Mouse (Mus musculus): Measurements from ENCODE around the gene Tph1. TPM values are rescaled to one million over a fixed set of nuclear protein-coding genes. Genes with fewer than 3 reads are reported as not detected.
A peak's percentile ranks its signal among the peaks of the same experiment; 100 is the strongest.

The Tph1 gene
- polyA plus RNA-seq, 1 experiment from 2014 or later = 0.42 TPM

DNA sequence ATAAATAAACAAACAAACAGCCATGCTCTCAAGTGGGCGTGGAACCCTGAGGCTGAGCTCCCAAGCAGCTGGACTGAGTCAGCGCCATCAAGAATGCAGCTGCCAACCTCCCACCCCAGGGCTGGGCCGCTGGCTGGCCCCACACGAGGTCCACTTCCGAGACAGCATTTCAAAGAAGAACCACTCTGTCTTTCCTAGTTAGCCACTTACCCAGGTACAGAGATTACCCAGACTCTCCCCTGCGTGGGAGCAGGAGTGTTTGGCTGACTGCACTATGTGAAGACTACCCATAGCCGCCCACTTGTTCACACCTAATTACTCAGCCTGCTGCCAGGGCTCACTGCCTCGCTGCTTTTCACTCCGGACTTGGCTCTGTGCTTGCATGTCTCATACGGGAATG is 59.2 kb downstream of the Tph1 start:
- WGBS = 76% methylated on average over 10 of the region's 10 CpGs

GRCm38 (mm10) chr7:46612421-46612937 is 59.9 kb downstream of the Tph1 start:
- no peaks in the 10 kb centered on the region for H3K4me1 ChIP-seq (replicated peaks; ENCODE audit: control insufficient read depth, insufficient read depth, low read length)
- no peak for DNase-seq (ENCODE audit: low spot score)
- no peak overlapping the region for H3K4me3 ChIP-seq (ENCODE audit: low read depth, low read length)
- no peak for ATAC-seq (replicated peaks; ENCODE audit: low FRiP score, low TSS enrichment, low read depth)
- no peaks in the 10 kb centered on the region for H3K27me3 ChIP-seq (replicated peaks; ENCODE audit: control insufficient read depth, insufficient read depth, low read length)
- H3K9me3 ChIP-seq (ENCODE audit: control insufficient read depth, low read length) = no peaks in the 10 kb centered on the region
- H3K4me2 ChIP-seq (ENCODE audit: low read length) = no peak overlapping the region
- H3K36me3 ChIP-seq (ENCODE audit: control insufficient read depth, insufficient read depth, low read length) = no peaks in the 10 kb centered on the region; the same call in 1 of the 2 replicates
- no peak overlapping the region for H3K27ac ChIP-seq (ENCODE audit: low read depth)
- H3K9ac ChIP-seq (ENCODE audit: low read length) = no peak overlapping the region
- 73% methylated on average over 6 of the region's 6 CpGs for WGBS

More for the DNA sequence above, 59.2 kb downstream of the Tph1 start:
- Histone ChIP-seq H3K36me3 (ENCODE audit: control insufficient read depth, insufficient read depth, low read length) (no peaks in the 10 kb centered on the region; the same call in 1 of the 2 replicates), H3K4me2 (ENCODE audit: low read length) (no peak overlapping the region), H3K9me3 (ENCODE audit: control insufficient read depth, low read length) (no peaks in the 10 kb centered on the region), H3K9ac (ENCODE audit: low read length) (no peak overlapping the region), H3K4me1 (replicated peaks; ENCODE audit: control insufficient read depth, insufficient read depth, low read length) (no peaks in the 10 kb centered on the region), H3K27ac (ENCODE audit: low read depth) (no peak overlapping the region), H3K27me3 (replicated peaks; ENCODE audit: control insufficient read depth, insufficient read depth, low read length) (no peaks in the 10 kb centered on the region), H3K4me3 (ENCODE audit: low read depth, low read length) (no peak overlapping the region)
- no peak for DNase-seq (ENCODE audit: low spot score)
- ATAC-seq (replicated peaks; ENCODE audit: low FRiP score, low TSS enrichment, low read depth) = no peak

- H3K27ac ChIP-seq (ENCODE audit: low read depth) = no peak overlapping the region
- WGBS = 81% methylated on average over 9 of the region's 9 CpGs
- DNase-seq (ENCODE audit: low spot score) = no peak
These were observed 60.4 kb downstream of the Tph1 start for GRCm38 (mm10) chr7:46611970-46612369.

DNA sequence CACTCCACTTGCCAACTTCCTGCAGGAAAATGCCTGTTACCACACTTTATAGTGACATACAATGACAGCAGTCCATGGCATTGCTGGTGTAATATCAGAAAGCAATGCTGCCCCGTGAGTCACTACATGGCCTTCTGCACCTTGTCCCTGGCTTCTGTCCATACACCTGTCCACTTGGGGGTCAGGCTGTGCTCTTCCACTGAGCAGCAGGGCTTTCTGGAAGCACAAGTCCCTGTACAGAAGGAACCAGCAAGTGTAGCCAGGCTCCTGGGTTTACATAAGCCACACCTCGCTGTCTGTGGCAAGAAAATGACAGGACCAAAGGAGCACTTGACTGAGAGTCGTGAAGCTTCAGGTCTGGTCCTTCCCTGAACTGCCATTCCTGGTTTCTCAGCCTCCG is 63.0 kb downstream of the Tph1 start:
- no peak overlapping the region for H3K4me2 ChIP-seq (ENCODE audit: low read length)
- ATAC-seq (replicated peaks; ENCODE audit: low FRiP score, low TSS enrichment, low read depth) = no peak
- WGBS = 82% methylated on average over 4 of the region's 4 CpGs
- H3K27me3 ChIP-seq (replicated peaks; ENCODE audit: control insufficient read depth, insufficient read depth, low read length) = no peaks in the 10 kb centered on the region
- H3K36me3 ChIP-seq (ENCODE audit: control insufficient read depth, insufficient read depth, low read length) = peaks cover under 1% of the 10 kb centered on the region; the same call in 1 of the 2 replicates
- H3K27ac ChIP-seq (ENCODE audit: low read depth) = no peak overlapping the region
- no peak for DNase-seq (ENCODE audit: low spot score)
- no peaks in the 10 kb centered on the region for H3K9me3 ChIP-seq (ENCODE audit: control insufficient read depth, low read length)
- H3K9ac ChIP-seq (ENCODE audit: low read length) = no peak overlapping the region
- no peaks in the 10 kb centered on the region for H3K4me1 ChIP-seq (replicated peaks; ENCODE audit: control insufficient read depth, insufficient read depth, low read length)
- H3K4me3 ChIP-seq (ENCODE audit: low read depth, low read length) = no peak overlapping the region

More at GRCm38 (mm10) chr7:46611970-46612369, 60.4 kb downstream of the Tph1 start:
- ATAC-seq (replicated peaks; ENCODE audit: low FRiP score, low TSS enrichment, low read depth) = no peak
- Histone ChIP-seq H3K4me3 (ENCODE audit: low read depth, low read length) (no peak overlapping the region), H3K9me3 (ENCODE audit: control insufficient read depth, low read length) (no peaks in the 10 kb centered on the region), H3K36me3 (ENCODE audit: control insufficient read depth, insufficient read depth, low read length) (no peaks in the 10 kb centered on the region; the same call in 1 of the 2 replicates), H3K27me3 (replicated peaks; ENCODE audit: control insufficient read depth, insufficient read depth, low read length) (no peaks in the 10 kb centered on the region), H3K4me2 (ENCODE audit: low read length) (no peak overlapping the region), H3K9ac (ENCODE audit: low read length) (no peak overlapping the region), H3K4me1 (replicated peaks; ENCODE audit: control insufficient read depth, insufficient read depth, low read length) (no peaks in the 10 kb centered on the region)

DNA sequence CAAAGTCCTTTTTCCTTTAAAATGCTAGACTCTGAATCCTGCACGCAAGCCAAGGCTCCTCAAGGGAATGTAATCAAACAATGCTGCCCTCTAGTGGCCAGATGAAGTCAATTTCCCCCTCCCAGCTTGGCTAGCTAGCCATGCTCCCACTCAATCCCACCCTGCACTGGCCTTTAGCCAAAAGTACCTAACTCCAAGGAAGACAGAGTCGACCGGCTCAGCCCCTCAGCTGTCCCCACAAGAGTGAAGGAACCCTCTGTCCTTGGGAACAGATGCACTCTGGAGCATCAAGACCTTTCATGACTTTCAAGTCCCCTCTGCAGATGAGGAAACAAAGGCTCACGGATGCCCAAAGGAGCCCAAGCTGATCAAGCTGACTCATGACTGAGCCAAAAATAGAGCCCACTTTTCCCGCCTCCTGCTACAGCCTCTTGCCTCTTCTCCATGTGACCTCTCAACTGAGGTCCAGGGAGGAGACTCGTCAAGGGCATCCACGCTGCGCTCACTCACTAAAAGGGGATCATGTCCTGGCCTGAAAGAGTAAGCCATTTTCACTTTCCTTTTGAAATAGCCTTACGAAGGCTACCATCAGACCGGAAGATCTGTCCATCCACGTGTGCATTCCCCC is 64.8 kb downstream of the Tph1 start:
- H3K27ac ChIP-seq (ENCODE audit: low read depth) = no peak overlapping the region
- H3K27me3 ChIP-seq (replicated peaks; ENCODE audit: control insufficient read depth, insufficient read depth, low read length) = no peaks in the 10 kb centered on the region
- 53% methylated on average over 11 of the region's 11 CpGs for WGBS
- no peak overlapping the region for H3K9ac ChIP-seq (ENCODE audit: low read length)
- peak; percentile 44; the same call in 1 of the 2 replicates for ATAC-seq (replicated peaks; ENCODE audit: low FRiP score, low TSS enrichment, low read depth)
- H3K4me3 ChIP-seq (ENCODE audit: low read depth, low read length) = no peak overlapping the region
- peak; percentile 84 for DNase-seq (ENCODE audit: low spot score)
- H3K36me3 ChIP-seq (ENCODE audit: control insufficient read depth, insufficient read depth, low read length) = peaks cover 5% of the 10 kb centered on the region; the same call in 1 of the 2 replicates
- H3K4me1 ChIP-seq (replicated peaks; ENCODE audit: control insufficient read depth, insufficient read depth, low read length) = no peaks in the 10 kb centered on the region
- H3K9me3 ChIP-seq (ENCODE audit: control insufficient read depth, low read length) = no peaks in the 10 kb centered on the region
- no peak overlapping the region for H3K4me2 ChIP-seq (ENCODE audit: low read length)

DNA sequence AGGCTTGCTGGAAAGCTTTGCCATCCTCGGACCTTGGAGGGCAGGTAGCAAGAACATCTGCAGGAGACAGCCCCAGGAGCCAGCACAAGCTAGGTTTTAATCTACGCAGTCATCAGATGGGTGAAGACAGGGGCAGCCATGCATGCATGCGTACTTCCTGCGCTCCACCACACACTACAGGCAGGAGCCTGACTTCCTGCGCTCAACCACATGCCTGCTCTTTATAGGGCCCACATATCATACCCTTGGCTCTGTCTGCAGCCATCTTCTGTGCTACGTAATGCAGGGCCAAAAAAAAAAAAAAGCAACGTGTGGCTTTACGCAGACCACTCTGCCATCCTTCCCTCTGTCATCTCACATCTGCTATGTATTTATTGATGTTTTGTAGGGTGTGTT is 65.3 kb downstream of the Tph1 start:
- Histone ChIP-seq H3K27me3 (replicated peaks; ENCODE audit: control insufficient read depth, insufficient read depth, low read length) (no peaks in the 10 kb centered on the region), H3K9me3 (ENCODE audit: control insufficient read depth, low read length) (no peaks in the 10 kb centered on the region), H3K4me3 (ENCODE audit: low read depth, low read length) (no peak overlapping the region), H3K27ac (ENCODE audit: low read depth) (no peak overlapping the region), H3K9ac (ENCODE audit: low read length) (no peak overlapping the region), H3K36me3 (ENCODE audit: control insufficient read depth, insufficient read depth, low read length) (peaks cover 5% of the 10 kb centered on the region; the same call in 1 of the 2 replicates), H3K4me1 (replicated peaks; ENCODE audit: control insufficient read depth, insufficient read depth, low read length) (no peaks in the 10 kb centered on the region), H3K4me2 (ENCODE audit: low read length) (no peak overlapping the region)
- ATAC-seq (replicated peaks; ENCODE audit: low FRiP score, low TSS enrichment, low read depth) (no peak), DNase-seq (ENCODE audit: low spot score) (peak; percentile 54)
- 63% methylated on average over 8 of the region's 8 CpGs for WGBS

DNA sequence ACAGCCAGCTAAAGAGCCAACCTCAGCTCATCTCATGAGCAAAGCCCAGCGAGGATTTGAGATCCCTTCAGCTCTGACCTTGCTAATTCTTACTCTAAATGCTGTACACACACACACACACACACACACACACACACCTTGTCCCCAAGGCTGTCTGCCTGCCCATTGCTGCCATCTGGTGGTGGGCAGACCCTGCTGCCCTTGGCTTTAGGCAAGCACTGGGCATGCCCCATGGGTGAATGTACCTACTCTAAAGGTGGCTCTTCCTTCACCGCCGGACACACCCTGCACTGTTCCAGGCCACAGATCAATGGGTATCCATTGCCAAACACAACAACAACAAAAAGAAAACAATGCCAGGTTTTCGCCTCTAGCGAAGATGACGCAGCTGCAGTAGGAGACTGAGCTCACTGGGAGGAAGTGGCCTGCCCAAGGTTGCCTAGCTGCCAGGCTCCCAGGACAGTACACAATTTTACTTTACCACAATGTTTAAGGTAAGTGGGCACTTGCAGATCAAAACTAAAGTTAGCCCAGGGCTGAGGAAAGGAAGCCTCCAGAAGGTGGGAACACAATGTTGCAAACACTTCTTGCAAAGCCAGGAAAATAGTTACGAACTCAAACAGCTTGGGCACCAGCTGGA is 65.8 kb downstream of the Tph1 start:
- Histone ChIP-seq H3K27me3 (replicated peaks; ENCODE audit: control insufficient read depth, insufficient read depth, low read length) (no peaks in the 10 kb centered on the region), H3K27ac (ENCODE audit: low read depth) (no peak overlapping the region), H3K36me3 (ENCODE audit: control insufficient read depth, insufficient read depth, low read length) (peaks cover 5% of the 10 kb centered on the region; the same call in 1 of the 2 replicates), H3K4me2 (ENCODE audit: low read length) (no peak overlapping the region), H3K9me3 (ENCODE audit: control insufficient read depth, low read length) (no peaks in the 10 kb centered on the region), H3K9ac (ENCODE audit: low read length) (no peak overlapping the region), H3K4me3 (ENCODE audit: low read depth, low read length) (no peak overlapping the region), H3K4me1 (replicated peaks; ENCODE audit: control insufficient read depth, insufficient read depth, low read length) (no peaks in the 10 kb centered on the region)
- 80% methylated on average over 7 of the region's 7 CpGs for WGBS
- ATAC-seq (replicated peaks; ENCODE audit: low FRiP score, low TSS enrichment, low read depth) = no peak
- DNase-seq (ENCODE audit: low spot score) = peak; percentile 74

DNA sequence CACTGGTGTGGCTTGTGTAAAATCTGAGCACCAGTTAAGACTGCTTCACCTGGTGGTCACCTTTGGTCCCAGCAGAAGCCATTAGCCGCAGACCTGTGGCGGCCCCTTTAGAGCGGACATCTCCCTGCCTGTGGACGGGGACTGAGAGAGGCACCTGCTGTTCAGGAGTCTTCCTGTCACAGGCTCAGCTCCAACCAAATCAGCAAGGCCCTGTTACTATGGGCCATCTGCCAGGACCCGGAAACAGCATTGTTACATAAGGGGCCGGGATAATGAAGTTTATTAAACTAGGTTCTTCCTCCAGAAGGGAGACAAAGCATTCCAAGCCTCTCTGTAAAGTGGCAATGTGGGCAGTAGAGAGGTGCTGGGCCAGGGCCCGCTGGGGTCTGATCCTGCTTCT is 69.3 kb downstream of the Tph1 start:
- WGBS = 76% methylated on average over 7 of the region's 7 CpGs
- no peak for DNase-seq (ENCODE audit: low spot score)
- H3K27me3 ChIP-seq (replicated peaks; ENCODE audit: control insufficient read depth, insufficient read depth, low read length) = no peaks in the 10 kb centered on the region
- H3K27ac ChIP-seq (ENCODE audit: low read depth) = no peak overlapping the region
- no peak overlapping the region for H3K4me2 ChIP-seq (ENCODE audit: low read length)
- no peaks in the 10 kb centered on the region for H3K4me1 ChIP-seq (replicated peaks; ENCODE audit: control insufficient read depth, insufficient read depth, low read length)
- H3K36me3 ChIP-seq (ENCODE audit: control insufficient read depth, insufficient read depth, low read length) = peaks cover 5% of the 10 kb centered on the region; the same call in 1 of the 2 replicates
- ATAC-seq (replicated peaks; ENCODE audit: low FRiP score, low TSS enrichment, low read depth) = no peak
- no peaks in the 10 kb centered on the region for H3K9me3 ChIP-seq (ENCODE audit: control insufficient read depth, low read length)
- H3K4me3 ChIP-seq (ENCODE audit: low read depth, low read length) = no peak overlapping the region
- H3K9ac ChIP-seq (ENCODE audit: low read length) = no peak overlapping the region

Data from intestine, embryonic 14.5 days (tissue).